8 mouse cellular contexts compared by ENCODE assay signal in the genomic region with DNA sequence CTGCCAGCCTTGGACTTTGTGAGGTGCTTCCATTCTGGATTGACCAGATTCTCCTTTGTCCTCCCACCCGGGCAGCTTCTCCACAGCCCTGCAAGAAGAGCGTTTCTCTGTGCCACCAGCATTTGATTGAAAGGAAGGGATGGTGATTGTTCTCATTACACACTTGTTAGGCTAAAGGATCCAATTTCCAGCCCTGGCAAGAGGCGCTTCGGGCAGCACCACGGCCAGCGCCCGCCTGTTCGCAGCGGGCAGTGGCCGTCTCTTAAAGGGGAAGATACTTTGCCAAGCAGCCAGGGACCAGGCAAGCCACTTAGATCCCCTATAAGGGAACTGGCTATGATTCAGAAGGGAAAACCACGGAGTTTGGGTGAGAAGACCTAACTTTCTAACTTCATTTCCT. TPM values are rescaled to one million over a fixed set of nuclear protein-coding genes. Genes with fewer than 3 reads are reported as not detected.
DNase-seq lines count a peak whose midpoint lies in the region; ATAC-seq and TF ChIP-seq lines count a peak whose summit lies in the region.

No protein-coding gene starts in this region.

- no peak for ATAC-seq in intestine, postnatal 0 days
- peak; percentile 48 for ATAC-seq in megakaryocyte-erythroid progenitor cell, adult 5-6 weeks (replicated peaks; ENCODE audit: low FRiP score, low TSS enrichment, poor library complexity, severe bottlenecking)
- ATAC-seq in inflammation-experienced regulatory T-cells, adult 6 months, result no peak

- WGBS in intestine, postnatal 0 days, result 2% methylated on average over 11 of the region's 11 CpGs

- DNase-seq in urinary bladder, postnatal 25 days (ENCODE audit: low spot score), result peak; percentile 23
- DNase-seq in urinary bladder, postnatal 10 days (ENCODE audit: low spot score), result no peak
- peak; percentile 84 to 86 for DNase-seq in cerebellum, postnatal 25 days
- peak; percentile 75 for DNase-seq in gastrocnemius, postnatal 10 days
- no peak for DNase-seq in layer of hippocampus, adult 11-12 months (ENCODE audit: low spot score)

- no peak overlapping the region for H3K27ac ChIP-seq in intestine, postnatal 0 days (ENCODE audit: low read depth, low read length)

- TF ChIP-seq CTCF in intestine, postnatal 0 days (IDR thresholded peaks at IDR 0.05; ENCODE audit: low read depth), result no peak

- H3K4me3 ChIP-seq in intestine, postnatal 0 days (ENCODE audit: low read depth, low read length), result peak overlapping the region; percentile 25; the same call in 1 of the 2 replicates

- H3K27me3 ChIP-seq in intestine, postnatal 0 days (replicated peaks; ENCODE audit: control insufficient read depth, insufficient read depth, low read length), result peaks cover 51% of the 10 kb centered on the region

- H3K9ac ChIP-seq in intestine, postnatal 0 days (ENCODE audit: low read depth, low read length), result no peak overlapping the region

- no peaks in the 10 kb centered on the region for H3K36me3 ChIP-seq in intestine, postnatal 0 days (ENCODE audit: control insufficient read depth, insufficient read depth)

- no peaks in the 10 kb centered on the region for H3K4me1 ChIP-seq in intestine, postnatal 0 days (replicated peaks; ENCODE audit: control insufficient read depth, insufficient read depth, low read length)

- no peaks in the 10 kb centered on the region for H3K9me3 ChIP-seq in intestine, postnatal 0 days (ENCODE audit: control insufficient read depth)

- H3K4me2 ChIP-seq in intestine, postnatal 0 days (replicated peaks; ENCODE audit: low read depth), result peak overlapping the region; percentile 45

RNA-seq across cellular contexts. Expression of a gene that starts 3.3 kb away (rescaled TPM):
- over 10,000 TPM; 50,548 to 53,307 TPM for total RNA-seq in gastrocnemius, postnatal 10 days (2021)
- polyA plus RNA-seq in intestine, postnatal 0 days (2015; fragmentation: Nextera tagmentation; extraction: Ambion mirVana), result 2.7 and 7.6 TPM in 2 replicates
- total RNA-seq in megakaryocyte-erythroid progenitor cell, adult 5-6 weeks (2014; fragmentation: Nextera tagmentation), result not detected in 2 replicates
- total RNA-seq in megakaryocyte-erythroid progenitor cell, adult 5-6 weeks (2017), result not detected in 2 replicates
- polyA plus RNA-seq in inflammation-experienced regulatory T-cells, adult 6 months (2017; shearing (Covaris generic)), result under 1 TPM in 2 of 3 experiments, not detected in 1; 0.25 to 0.26 TPM

RNA-seq across cellular contexts. Expression of a gene that starts 31.3 kb away (rescaled TPM):
- total RNA-seq in gastrocnemius, postnatal 10 days (2021), result 1 to 10 TPM; 1.9 to 2.5 TPM
- 1.5 and 1.8 TPM in 2 replicates for polyA plus RNA-seq in intestine, postnatal 0 days (2015; fragmentation: Nextera tagmentation; extraction: Ambion mirVana)
- total RNA-seq in megakaryocyte-erythroid progenitor cell, adult 5-6 weeks (2014; fragmentation: Nextera tagmentation), result 7.9 and 11.6 TPM in 2 replicates
- total RNA-seq in megakaryocyte-erythroid progenitor cell, adult 5-6 weeks (2017), result 11.2 and 12.4 TPM in 2 replicates
- 1 to 10 TPM; 3.3 to 5.1 (median 3.7) TPM for polyA plus RNA-seq in inflammation-experienced regulatory T-cells, adult 6 months (2017; shearing (Covaris generic))

RNA-seq across cellular contexts. Expression of a gene that starts 57.8 kb away (rescaled TPM):
- 10 to 100 TPM; 11.6 to 14.2 TPM for total RNA-seq in gastrocnemius, postnatal 10 days (2021)
- 7.7 and 8.5 TPM in 2 replicates for polyA plus RNA-seq in intestine, postnatal 0 days (2015; fragmentation: Nextera tagmentation; extraction: Ambion mirVana)
- 37.6 and 47.2 TPM in 2 replicates for total RNA-seq in megakaryocyte-erythroid progenitor cell, adult 5-6 weeks (2014; fragmentation: Nextera tagmentation)
- 35.7 and 36.3 TPM in 2 replicates for total RNA-seq in megakaryocyte-erythroid progenitor cell, adult 5-6 weeks (2017)
- 10 to 100 TPM in 1 of 3 experiments, 1 to 10 TPM in 2; 7.2 to 10.5 (median 8.2) TPM for polyA plus RNA-seq in inflammation-experienced regulatory T-cells, adult 6 months (2017; shearing (Covaris generic))

Comparison
In these comparisons a context has a peak if more than half of its experiments do, and no peak if none do; other contexts are left out.
1. DNase-seq: peak in urinary bladder, postnatal 25 days (single experiment), cerebellum, postnatal 25 days (2 of 2) and gastrocnemius, postnatal 10 days (single experiment); none in urinary bladder, postnatal 10 days (single experiment) and layer of hippocampus, adult 11-12 months (single experiment).
2. RNA of a gene that starts 3.3 kb away (total RNA-seq): 50,548 to 53,307 TPM in gastrocnemius, postnatal 10 days; not detected in megakaryocyte-erythroid progenitor cell, adult 5-6 weeks; every median in the first group is over 1,000 times any median in the second.